Mouse (Mus musculus) mesoderm, embryonic 11.5 days (tissue): Measurements from ENCODE around the gene Kcnd1.
"Not testable (repeated sequence)": the region's sequence is repeated elsewhere in the genome, so short reads cannot be mapped to it uniquely, and the experiment has no call there.

ENCODE experiments used
- DNase-seq: peaks from one replicate; pipeline ENCODE4 v3.0.0-alpha.2; 2012; ENCODE audit warnings: low read depth, low spot score

The Kcnd1 gene

GRCm38 (mm10) chrX:7821865-7822779, at the start of gene Kcnd1:
Gene Kcnd1 (plus strand): TSS chrX:7822289.
- peak; percentile 29 for DNase-seq

GRCm38 (mm10) chrX:7772766-7773165, 49.3 kb upstream of the Kcnd1 start:
- no peak for DNase-seq

- no peak for DNase-seq
Observed at GRCm38 (mm10) chrX:7775501-7776205, 46.4 kb upstream of the Kcnd1 start.

- peak; percentile 55 for DNase-seq
Observed at GRCm38 (mm10) chrX:7776329-7777082, 45.6 kb upstream of the Kcnd1 start.

GRCm38 (mm10) chrX:7778450-7779244, 43.4 kb upstream of the Kcnd1 start:
- no peak for DNase-seq

- no peak for DNase-seq
Observed at GRCm38 (mm10) chrX:7779294-7779693, 42.8 kb upstream of the Kcnd1 start.

- DNase-seq = no peak
Observed at GRCm38 (mm10) chrX:7782603-7783092, 39.4 kb upstream of the Kcnd1 start.

GRCm38 (mm10) chrX:7789542-7790136, 32.5 kb upstream of the Kcnd1 start, which contains the start of gene Gripap1:
Gene Gripap1 (plus strand): TSS chrX:7789765.
- DNase-seq = peak; percentile 86

- no peak for DNase-seq
Observed at GRCm38 (mm10) chrX:7790309-7790708, 31.8 kb upstream of the Kcnd1 start.

GRCm38 (mm10) chrX:7793361-7793760, 28.7 kb upstream of the Kcnd1 start:
- peak; percentile 26 for DNase-seq

- DNase-seq = peak; percentile 61
Observed at GRCm38 (mm10) chrX:7795016-7795415, 27.1 kb upstream of the Kcnd1 start.

- DNase-seq = no peak
Observed at GRCm38 (mm10) chrX:7797327-7797726, 24.8 kb upstream of the Kcnd1 start.

GRCm38 (mm10) chrX:7802157-7802556, 19.9 kb upstream of the Kcnd1 start:
- DNase-seq = not testable (repeated sequence)

GRCm38 (mm10) chrX:7815016-7815415, 7.1 kb upstream of the Kcnd1 start:
- DNase-seq = not testable (repeated sequence)

- DNase-seq = no peak
Observed at GRCm38 (mm10) chrX:7837146-7837545, 15.1 kb downstream of the Kcnd1 start.

GRCm38 (mm10) chrX:7840842-7841162, 18.7 kb downstream of the Kcnd1 start:
- DNase-seq = no peak

- DNase-seq = peak; percentile 96
Observed at GRCm38 (mm10) chrX:7841163-7842162, 19.4 kb downstream of the Kcnd1 start, which contains the start of gene Otud5. Gene Otud5 (plus strand): TSS chrX:7841364.

- DNase-seq = no peak
Observed at GRCm38 (mm10) chrX:7842318-7842717, 20.2 kb downstream of the Kcnd1 start.

- DNase-seq = no peak
Observed at GRCm38 (mm10) chrX:7847845-7848244, 25.8 kb downstream of the Kcnd1 start.
